Mouse (Mus musculus): Measurements from ENCODE around the gene Lsm14a. TPM values are rescaled to one million over a fixed set of nuclear protein-coding genes. Genes with fewer than 3 reads are reported as not detected.
"Not testable (repeated sequence)": the region's sequence is repeated elsewhere in the genome, so short reads cannot be mapped to it uniquely, and the experiment has no call there.

The Lsm14a gene
- polyA plus RNA-seq, 1 experiment from 2014 or later, result 96.6 TPM

DNA sequence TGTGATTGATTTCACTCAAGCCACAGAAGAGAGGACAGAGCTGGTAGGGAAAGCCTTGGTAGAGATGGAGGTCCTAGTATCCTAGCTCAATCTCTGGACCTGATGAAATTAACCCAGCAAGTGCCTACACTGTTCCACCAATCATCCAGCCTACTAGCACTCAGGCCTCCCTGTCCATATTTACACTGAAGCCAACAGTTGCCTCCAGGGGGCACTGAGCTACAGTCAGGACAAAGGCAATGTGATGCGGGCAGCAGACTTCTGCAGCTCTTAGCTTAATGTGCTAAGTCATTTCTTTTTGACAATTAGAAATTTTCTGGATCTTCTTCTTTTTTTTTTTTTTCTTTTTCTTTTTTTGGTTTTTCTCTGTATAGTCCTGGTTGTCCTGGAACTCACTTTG lies 41.1 kb downstream of the Lsm14a start:
- no peak for ATAC-seq (ENCODE audit: insufficient number of reproducible peaks, insufficient read depth, low FRiP score, low TSS enrichment, low read depth)
- H3K9ac ChIP-seq, result no peak overlapping the region
- no peak overlapping the region for H3K4me2 ChIP-seq
- 86% methylated on average over 1 of the region's 1 CpGs for WGBS
- H3K4me3 ChIP-seq, result no peak overlapping the region
- H3K27me3 ChIP-seq, result no peaks in the 10 kb centered on the region
- peaks cover 81% of the 10 kb centered on the region for H3K36me3 ChIP-seq
- H3K9me3 ChIP-seq, result no peaks in the 10 kb centered on the region
- H3K27ac ChIP-seq, result no peak overlapping the region
- H3K4me1 ChIP-seq, result no peaks in the 10 kb centered on the region

DNA sequence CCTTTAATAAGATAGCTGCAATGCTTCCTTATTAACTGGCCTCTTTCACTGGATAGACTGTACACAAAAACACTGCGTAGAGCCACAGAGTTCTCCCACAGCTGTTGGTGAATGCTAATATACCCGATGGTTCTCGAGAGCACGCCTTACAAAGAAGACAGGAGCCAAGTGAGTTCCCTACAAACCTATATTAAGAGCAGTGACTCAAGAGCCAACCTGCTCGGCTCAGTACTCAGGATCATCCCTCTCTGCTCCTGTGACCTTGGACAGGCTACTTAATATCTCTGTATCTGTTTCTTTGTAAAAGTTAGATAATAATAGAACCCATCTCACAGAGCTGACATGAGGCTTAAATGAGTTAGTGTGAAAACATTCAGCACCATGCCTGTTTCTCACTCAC lies 42.9 kb downstream of the Lsm14a start:
- Histone ChIP-seq H3K9ac (no peak overlapping the region), H3K27me3 (no peaks in the 10 kb centered on the region), H3K4me3 (no peak overlapping the region), H3K9me3 (no peaks in the 10 kb centered on the region), H3K4me2 (no peak overlapping the region), H3K36me3 (peaks cover 89% of the 10 kb centered on the region), H3K27ac (no peak overlapping the region), H3K4me1 (no peaks in the 10 kb centered on the region)
- ATAC-seq (ENCODE audit: insufficient number of reproducible peaks, insufficient read depth, low FRiP score, low TSS enrichment, low read depth), result no peak
- WGBS, result 88% methylated on average over 5 of the region's 5 CpGs

DNA sequence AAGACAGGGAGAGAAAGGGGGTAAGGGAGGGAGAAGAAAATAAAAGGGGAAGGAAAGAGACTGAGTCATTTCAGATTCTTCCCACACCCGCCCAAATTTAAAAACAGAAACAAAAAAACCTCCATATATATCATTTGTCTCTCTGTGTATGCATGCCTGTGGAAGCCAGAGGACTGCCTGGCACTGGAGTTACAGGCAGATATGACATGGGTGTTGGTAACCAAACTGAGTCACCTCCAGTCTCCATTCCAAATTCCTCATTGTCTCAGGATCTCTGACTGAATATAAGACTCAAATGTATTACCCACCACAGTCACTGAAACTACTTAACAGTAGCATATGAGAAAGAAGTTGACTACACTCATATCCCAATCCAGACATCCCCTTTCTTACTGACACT lies 45.1 kb downstream of the Lsm14a start:
- no peaks in the 10 kb centered on the region for H3K27me3 ChIP-seq
- H3K9ac ChIP-seq, result no peak overlapping the region
- no peak for ATAC-seq (ENCODE audit: insufficient number of reproducible peaks, insufficient read depth, low FRiP score, low TSS enrichment, low read depth)
- 90% methylated on average over 1 of the region's 1 CpGs for WGBS
- no peak overlapping the region for H3K4me2 ChIP-seq
- peaks cover 92% of the 10 kb centered on the region for H3K36me3 ChIP-seq
- no peaks in the 10 kb centered on the region for H3K9me3 ChIP-seq
- no peaks in the 10 kb centered on the region for H3K4me1 ChIP-seq
- no peak overlapping the region for H3K4me3 ChIP-seq
- no peak overlapping the region for H3K27ac ChIP-seq

DNA sequence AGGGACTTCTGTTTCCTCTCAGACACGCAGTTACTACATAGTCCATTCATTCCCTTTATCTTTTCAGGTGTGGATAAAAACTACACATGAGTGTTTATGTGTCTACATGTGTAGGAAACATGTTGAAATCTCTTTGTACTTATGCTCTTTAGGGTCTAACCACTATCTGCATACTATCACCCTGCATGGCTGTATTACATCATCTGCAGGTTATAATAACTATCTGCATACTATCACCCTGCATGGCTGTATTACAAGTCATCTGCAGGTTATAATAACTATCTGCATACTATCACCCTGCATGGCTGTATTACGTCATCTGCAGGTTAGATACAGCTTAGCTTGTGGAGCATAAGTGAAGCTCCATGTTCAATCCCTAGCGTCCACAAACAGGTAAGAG lies 46.1 kb downstream of the Lsm14a start:
- no peak overlapping the region for H3K4me2 ChIP-seq
- no peaks in the 10 kb centered on the region for H3K9me3 ChIP-seq
- H3K4me1 ChIP-seq, result no peaks in the 10 kb centered on the region
- no peak overlapping the region for H3K4me3 ChIP-seq
- H3K36me3 ChIP-seq, result peaks cover 92% of the 10 kb centered on the region
- no peak for ATAC-seq (ENCODE audit: insufficient number of reproducible peaks, insufficient read depth, low FRiP score, low TSS enrichment, low read depth)
- H3K27me3 ChIP-seq, result no peaks in the 10 kb centered on the region
- no peak overlapping the region for H3K27ac ChIP-seq
- no peak overlapping the region for H3K9ac ChIP-seq
- WGBS, result 91% methylated on average over 3 of the region's 3 CpGs

DNA sequence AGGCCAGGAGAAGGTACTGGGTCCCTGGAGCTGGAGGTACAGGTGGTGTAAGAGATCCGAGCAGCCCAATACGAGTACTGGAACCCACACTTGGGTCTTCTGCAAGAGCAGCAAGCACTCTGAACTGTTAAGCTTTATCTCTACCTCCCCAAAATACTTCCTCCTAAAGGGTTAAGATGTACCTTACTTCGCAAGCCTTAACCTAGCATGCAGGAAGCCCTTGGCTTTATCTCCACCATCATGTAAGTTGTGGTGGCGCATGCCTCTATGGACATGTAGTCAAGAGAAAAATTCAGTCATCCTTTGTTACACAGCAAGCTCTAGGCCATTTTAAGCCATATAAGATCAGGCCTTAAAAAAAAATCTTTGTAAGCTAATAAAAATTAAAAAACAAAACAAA lies 46.6 kb downstream of the Lsm14a start:
- WGBS, result 93% methylated on average over 4 of the region's 4 CpGs
- Histone ChIP-seq H3K4me1 (no peaks in the 10 kb centered on the region), H3K36me3 (peaks cover 93% of the 10 kb centered on the region), H3K27me3 (no peaks in the 10 kb centered on the region), H3K4me2 (no peak overlapping the region), H3K27ac (no peak overlapping the region), H3K9me3 (no peaks in the 10 kb centered on the region), H3K4me3 (no peak overlapping the region), H3K9ac (no peak overlapping the region)
- ATAC-seq (ENCODE audit: insufficient number of reproducible peaks, insufficient read depth, low FRiP score, low TSS enrichment, low read depth), result no peak

DNA sequence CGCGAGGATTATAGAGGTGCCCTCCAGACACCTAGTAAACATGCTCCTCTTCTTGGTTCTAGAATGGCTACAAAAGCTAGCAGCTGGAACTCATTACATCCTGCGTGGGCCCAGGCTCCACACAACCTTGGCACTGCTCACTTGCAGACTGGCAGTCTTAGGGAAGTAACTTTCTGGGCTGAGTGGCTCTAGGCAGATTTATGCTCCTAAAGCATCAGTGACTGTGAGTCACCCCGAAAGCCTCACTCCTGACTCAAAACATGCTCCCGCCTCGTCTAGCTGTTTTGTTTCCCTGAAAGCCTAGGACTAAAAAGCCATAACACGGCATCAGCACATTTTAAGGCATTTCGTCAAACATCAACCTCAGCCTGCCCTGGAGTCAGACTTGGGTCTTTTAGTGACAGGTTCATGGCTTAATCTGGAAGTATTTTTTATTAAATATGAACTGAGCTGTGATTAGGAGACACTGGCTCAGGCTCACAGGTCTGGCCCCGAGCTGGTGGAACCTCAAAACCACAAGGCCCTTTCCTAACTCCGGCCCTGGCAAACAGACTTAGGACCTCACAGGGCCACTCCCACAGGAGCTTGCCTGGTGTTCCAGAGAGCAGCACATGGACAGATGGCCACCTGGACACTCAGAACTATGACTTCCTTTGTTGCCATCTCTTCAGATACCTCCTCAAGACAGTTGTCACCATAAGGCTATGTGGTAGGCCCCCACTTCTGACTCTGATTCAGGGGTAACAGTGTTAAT lies 50.9 kb downstream of the Lsm14a start:
- peaks cover 73% of the 10 kb centered on the region for H3K36me3 ChIP-seq
- no peaks in the 10 kb centered on the region for H3K9me3 ChIP-seq
- no peak overlapping the region for H3K4me2 ChIP-seq
- ATAC-seq (ENCODE audit: insufficient number of reproducible peaks, insufficient read depth, low FRiP score, low TSS enrichment, low read depth), result no peak
- peaks cover 5% of the 10 kb centered on the region; the same call in 1 of the 2 replicates for H3K4me1 ChIP-seq
- no peaks in the 10 kb centered on the region for H3K27me3 ChIP-seq
- WGBS, result 73% methylated on average over 10 of the region's 10 CpGs
- H3K4me3 ChIP-seq, result no peak overlapping the region
- no peak overlapping the region for H3K9ac ChIP-seq
- peak overlapping the region; percentile 17; the same call in 1 of the 2 replicates for H3K27ac ChIP-seq

DNA sequence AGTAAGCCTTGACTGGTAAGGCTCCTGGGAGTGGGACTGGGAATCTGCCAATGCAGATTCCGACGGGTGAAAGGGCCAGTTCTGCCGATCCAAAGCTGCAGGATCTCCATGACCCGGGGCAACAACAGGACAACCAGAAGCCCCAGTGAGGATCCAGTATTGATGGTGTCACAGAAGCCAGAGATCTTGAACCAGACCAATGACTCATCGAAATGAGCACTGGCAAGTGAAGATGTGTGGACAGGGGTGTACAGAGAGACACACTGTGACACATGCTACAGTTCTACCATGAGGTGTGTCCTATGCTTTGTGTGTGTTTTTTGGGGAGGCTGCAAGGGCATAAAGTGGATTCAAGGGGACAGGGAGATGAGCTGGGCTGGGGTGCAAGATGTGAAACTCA lies 52.3 kb downstream of the Lsm14a start:
- 92% methylated on average over 5 of the region's 5 CpGs for WGBS
- ATAC-seq (ENCODE audit: insufficient number of reproducible peaks, insufficient read depth, low FRiP score, low TSS enrichment, low read depth), result no peak
- H3K36me3 ChIP-seq, result peaks cover 61% of the 10 kb centered on the region

DNA sequence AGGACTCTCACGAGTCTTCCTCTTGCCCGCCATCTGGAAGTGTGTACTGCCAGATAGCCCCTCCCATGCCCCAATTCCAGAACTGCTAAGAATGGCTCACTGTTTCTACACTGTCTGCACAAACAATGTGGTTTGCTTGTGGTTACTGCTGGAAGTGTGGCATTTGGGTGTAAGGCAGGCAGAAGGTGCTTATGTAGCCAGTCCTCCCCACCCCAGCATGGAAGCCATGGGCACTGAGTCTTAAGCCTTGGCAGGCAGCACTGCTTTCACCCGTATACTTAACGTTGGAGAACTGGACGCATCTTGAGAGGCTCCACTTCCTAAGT lies 54.0 kb downstream of the Lsm14a start:
- Histone ChIP-seq H3K36me3 (peaks cover 49% of the 10 kb centered on the region), H3K4me1 (peaks cover 5% of the 10 kb centered on the region; the same call in 1 of the 2 replicates), H3K27ac (peak overlapping the region; percentile 39), H3K9me3 (no peaks in the 10 kb centered on the region), H3K9ac (no peak overlapping the region), H3K4me2 (no peak overlapping the region), H3K27me3 (no peaks in the 10 kb centered on the region), H3K4me3 (no peak overlapping the region)
- WGBS, result 69% methylated on average over 5 of the region's 5 CpGs
- no peak for ATAC-seq (ENCODE audit: insufficient number of reproducible peaks, insufficient read depth, low FRiP score, low TSS enrichment, low read depth)

More for the DNA sequence above, 52.3 kb downstream of the Lsm14a start:
- no peak overlapping the region for H3K27ac ChIP-seq
- no peak overlapping the region for H3K4me3 ChIP-seq
- no peak overlapping the region for H3K9ac ChIP-seq
- H3K4me1 ChIP-seq, result peaks cover 5% of the 10 kb centered on the region; the same call in 1 of the 2 replicates
- no peak overlapping the region for H3K4me2 ChIP-seq
- no peaks in the 10 kb centered on the region for H3K9me3 ChIP-seq
- H3K27me3 ChIP-seq, result no peaks in the 10 kb centered on the region

DNA sequence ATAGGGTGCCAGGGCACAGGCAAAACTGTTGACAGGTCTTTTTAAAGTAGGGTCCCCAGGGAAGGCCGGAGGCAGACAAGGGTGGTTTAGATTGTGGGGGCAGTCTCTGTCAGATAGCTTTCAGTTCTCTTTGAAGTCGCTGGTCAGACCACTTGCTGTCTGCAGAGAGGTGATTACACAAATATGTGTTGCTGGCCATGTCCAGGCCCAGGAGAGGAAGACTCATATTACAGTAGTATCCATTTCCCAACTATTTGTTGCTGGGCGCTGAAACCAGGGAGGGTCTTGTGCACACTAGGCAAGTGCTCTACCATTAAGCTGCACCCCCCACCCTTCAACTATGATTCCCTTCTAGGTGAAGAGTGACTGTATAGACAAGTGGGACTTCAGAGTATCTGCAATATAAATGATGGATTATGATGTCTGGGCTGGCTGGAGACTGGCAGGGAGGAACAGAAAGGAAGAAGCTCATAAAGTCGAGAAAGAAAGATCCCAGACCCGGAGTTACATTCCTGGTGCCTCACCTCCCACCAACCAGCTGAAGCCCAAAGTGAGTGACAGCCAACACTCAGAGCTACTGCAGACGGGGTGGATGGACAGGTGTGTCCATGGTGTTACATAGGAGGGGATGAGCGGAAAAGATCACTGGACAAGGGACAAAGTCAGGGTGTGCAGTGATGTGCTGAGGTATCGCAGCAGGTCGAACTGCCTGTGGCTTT lies 54.5 kb downstream of the Lsm14a start:
- H3K4me3 ChIP-seq, result no peak overlapping the region
- no peak overlapping the region for H3K4me2 ChIP-seq
- peaks cover 44% of the 10 kb centered on the region for H3K36me3 ChIP-seq
- ATAC-seq (ENCODE audit: insufficient number of reproducible peaks, insufficient read depth, low FRiP score, low TSS enrichment, low read depth), result no peak
- WGBS, result 55% methylated on average over 9 of the region's 9 CpGs
- H3K4me1 ChIP-seq, result peaks cover 5% of the 10 kb centered on the region; the same call in 1 of the 2 replicates
- no peaks in the 10 kb centered on the region for H3K9me3 ChIP-seq
- no peaks in the 10 kb centered on the region for H3K27me3 ChIP-seq
- H3K9ac ChIP-seq, result no peak overlapping the region
- H3K27ac ChIP-seq, result peak overlapping the region; percentile 39

DNA sequence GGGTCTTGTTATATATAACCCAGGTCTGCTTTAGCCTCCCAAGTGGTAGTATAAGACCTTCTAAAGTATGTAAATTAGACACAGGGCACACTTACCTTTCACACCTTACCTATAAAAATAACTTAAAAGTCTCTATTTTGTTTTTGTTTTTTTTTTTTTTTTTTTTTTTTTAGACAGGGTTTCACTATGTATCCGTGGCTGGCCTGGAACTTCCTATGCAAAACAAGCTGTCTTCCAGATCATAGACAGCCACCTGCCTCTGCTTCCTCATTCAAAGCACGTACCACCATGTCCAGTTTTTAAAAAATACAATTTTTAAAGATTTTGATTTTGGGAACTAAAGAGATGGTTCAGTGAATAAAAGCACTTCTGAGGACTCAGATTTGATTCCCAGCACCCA lies 55.8 kb downstream of the Lsm14a start:
- WGBS, result 83% methylated on average over 2 of the region's 2 CpGs
- no peak overlapping the region for H3K4me3 ChIP-seq
- H3K27ac ChIP-seq, result no peak overlapping the region
- H3K9ac ChIP-seq, result no peak overlapping the region
- peaks cover 31% of the 10 kb centered on the region for H3K36me3 ChIP-seq
- no peaks in the 10 kb centered on the region for H3K27me3 ChIP-seq
- peaks cover 5% of the 10 kb centered on the region; the same call in 1 of the 2 replicates for H3K4me1 ChIP-seq
- no peaks in the 10 kb centered on the region for H3K9me3 ChIP-seq
- no peak for ATAC-seq (ENCODE audit: insufficient number of reproducible peaks, insufficient read depth, low FRiP score, low TSS enrichment, low read depth)
- H3K4me2 ChIP-seq, result no peak overlapping the region

DNA sequence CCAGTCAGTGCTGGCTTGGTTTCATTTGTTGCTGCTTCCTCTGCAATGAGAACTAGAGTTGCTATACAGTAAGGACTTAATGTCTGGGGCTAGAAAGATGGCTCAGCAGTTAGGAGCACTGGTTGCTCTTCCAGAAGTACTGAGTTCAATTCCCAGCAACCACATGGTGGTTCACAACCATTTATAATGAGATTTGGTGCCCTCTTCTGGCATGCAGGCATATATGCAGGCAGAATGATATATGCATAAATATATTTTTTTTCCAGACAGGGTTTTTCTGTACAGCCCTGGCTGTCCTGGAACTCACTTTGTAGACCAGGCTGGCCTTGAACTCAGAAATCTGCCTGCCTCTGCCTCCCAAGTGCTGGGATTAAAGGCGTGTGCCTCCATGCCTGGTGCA lies 56.6 kb downstream of the Lsm14a start:
- 100% methylated on average over 1 of the region's 1 CpGs for WGBS
- not testable (repeated sequence) for H3K4me3 ChIP-seq

DNA sequence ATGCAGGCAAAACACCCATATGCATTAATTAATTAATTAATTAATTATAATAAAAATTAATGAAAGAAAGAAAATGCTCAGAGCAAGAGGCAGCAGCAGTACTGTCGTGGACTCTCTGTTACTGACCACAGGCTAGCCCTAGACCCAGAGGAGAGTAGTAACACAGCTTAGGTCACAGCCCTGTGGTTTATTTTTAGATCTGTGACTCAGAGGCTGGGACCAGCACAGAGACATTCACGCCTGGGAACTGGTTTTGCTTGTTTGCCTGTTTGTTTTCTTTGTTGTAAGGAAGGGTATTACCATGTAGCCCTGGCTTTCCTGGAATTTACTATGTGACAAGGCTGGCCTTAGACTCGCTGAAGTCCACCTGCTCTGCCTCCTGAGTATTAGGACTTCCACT lies 65.6 kb downstream of the Lsm14a start:
- Histone ChIP-seq H3K4me3 (no peak overlapping the region), H3K9me3 (no peaks in the 10 kb centered on the region), H3K27me3 (no peaks in the 10 kb centered on the region), H3K27ac (no peak overlapping the region), H3K4me2 (no peak overlapping the region), H3K9ac (no peak overlapping the region), H3K36me3 (no peaks in the 10 kb centered on the region), H3K4me1 (no peaks in the 10 kb centered on the region)
- 58% methylated on average over 3 of the region's 3 CpGs for WGBS
- ATAC-seq (ENCODE audit: insufficient number of reproducible peaks, insufficient read depth, low FRiP score, low TSS enrichment, low read depth), result no peak; the same call in 1 of the 2 replicates

More for the DNA sequence above, 56.6 kb downstream of the Lsm14a start:
- H3K9ac ChIP-seq; ATAC-seq (ENCODE audit: insufficient number of reproducible peaks, insufficient read depth, low FRiP score, low TSS enrichment, low read depth); H3K4me2 ChIP-seq; H3K4me1 ChIP-seq; H3K27ac ChIP-seq; H3K27me3 ChIP-seq; H3K9me3 ChIP-seq: not testable (repeated sequence)
- peaks cover 24% of the 10 kb centered on the region for H3K36me3 ChIP-seq

Measured in embryonic facial prominence, embryonic 13.5 days (tissue).